Mouse (Mus musculus): ENCODE measurements around the gene Slc8a1. TPM values are rescaled to one million over a fixed set of nuclear protein-coding genes. Genes with fewer than 3 reads are reported as not detected.

Slc8a1 gene
- polyA plus RNA-seq, 1 experiment: 2.1 TPM

GRCm38 (mm10) chr17:81546012-81546411 lies 192.2 kb downstream of the Slc8a1 start:
- TF ChIP-seq CEBPB (IDR thresholded peaks at IDR 0.05; ENCODE audit: low read depth) (no peak), MYOG (IDR thresholded peaks at IDR 0.05; ENCODE audit: control insufficient read depth, extremely low read depth, insufficient read length) (no peak), MAX (IDR thresholded peaks at IDR 0.05) (no peak), FOSL1 (IDR thresholded peaks at IDR 0.05; ENCODE audit: insufficient read depth, low read length, poor library complexity, severe bottlenecking) (no peak), USF1 (IDR thresholded peaks at IDR 0.05; ENCODE audit: low read depth) (no peak)

GRCm38 (mm10) chr17:81544926-81545325 lies 193.3 kb downstream of the Slc8a1 start:
- TF ChIP-seq MYOG (IDR thresholded peaks at IDR 0.05; ENCODE audit: control insufficient read depth, extremely low read depth, insufficient read length): no peak
- no peak for TF ChIP-seq MYOD1 (IDR thresholded peaks at IDR 0.05; ENCODE audit: control insufficient read depth, insufficient read length, low read depth)
- TF ChIP-seq USF1 (IDR thresholded peaks at IDR 0.05; ENCODE audit: low read depth): no peak
- TF ChIP-seq FOSL1 (IDR thresholded peaks at IDR 0.05; ENCODE audit: insufficient read depth, low read length, poor library complexity, severe bottlenecking): no peak
- no peak for TF ChIP-seq CEBPB (IDR thresholded peaks at IDR 0.05; ENCODE audit: low read depth)
- TF ChIP-seq MAX (IDR thresholded peaks at IDR 0.05): no peak
- no peak for TF ChIP-seq CTCF (IDR thresholded peaks at IDR 0.05; ENCODE audit: control insufficient read depth, insufficient read depth, insufficient read length)
- H3K79me3 ChIP-seq (ENCODE audit: low read depth): no peaks in the 10 kb centered on the region
- no peak overlapping the region for H3ac ChIP-seq (ENCODE audit: control insufficient read depth, insufficient read length, low read depth)
- no peaks in the 10 kb centered on the region for H3K36me3 ChIP-seq (ENCODE audit: control insufficient read depth, insufficient read depth)
- no peaks in the 10 kb centered on the region for H3K79me2 ChIP-seq (ENCODE audit: control insufficient read depth, insufficient read depth)
- H3K4me3 ChIP-seq (ENCODE audit: insufficient read depth, poor library complexity, severe bottlenecking): no peak overlapping the region
- no peaks in the 10 kb centered on the region for H3K27me3 ChIP-seq (ENCODE audit: control insufficient read depth, insufficient read depth, insufficient read length)

More at GRCm38 (mm10) chr17:81546012-81546411, 192.2 kb downstream of the Slc8a1 start:
- H3K36me3 ChIP-seq (ENCODE audit: control insufficient read depth, insufficient read depth): no peaks in the 10 kb centered on the region
- no peak overlapping the region for H3K4me3 ChIP-seq (ENCODE audit: insufficient read depth, poor library complexity, severe bottlenecking)
- no peaks in the 10 kb centered on the region for H3K79me2 ChIP-seq (ENCODE audit: control insufficient read depth, insufficient read depth)
- no peaks in the 10 kb centered on the region for H3K79me3 ChIP-seq (ENCODE audit: low read depth)
- no peak overlapping the region for H3ac ChIP-seq (ENCODE audit: control insufficient read depth, insufficient read length, low read depth)
- H3K27me3 ChIP-seq (ENCODE audit: control insufficient read depth, insufficient read depth, insufficient read length): no peaks in the 10 kb centered on the region

GRCm38 (mm10) chr17:81542313-81543185 lies 195.6 kb downstream of the Slc8a1 start:
- Histone ChIP-seq H3K4me3 (ENCODE audit: insufficient read depth, poor library complexity, severe bottlenecking) (no peak overlapping the region), H3K79me2 (ENCODE audit: control insufficient read depth, insufficient read depth) (no peaks in the 10 kb centered on the region), H3K79me3 (ENCODE audit: low read depth) (no peaks in the 10 kb centered on the region), H3K36me3 (ENCODE audit: control insufficient read depth, insufficient read depth) (no peaks in the 10 kb centered on the region), H3ac (ENCODE audit: control insufficient read depth, insufficient read length, low read depth) (no peak overlapping the region), H3K27me3 (ENCODE audit: control insufficient read depth, insufficient read depth, insufficient read length) (no peaks in the 10 kb centered on the region)
- TF ChIP-seq CEBPB (IDR thresholded peaks at IDR 0.05; ENCODE audit: low read depth) (no peak), MAX (IDR thresholded peaks at IDR 0.05) (no peak), MYOG (IDR thresholded peaks at IDR 0.05; ENCODE audit: control insufficient read depth, extremely low read depth, insufficient read length) (no peak), FOSL1 (IDR thresholded peaks at IDR 0.05; ENCODE audit: insufficient read depth, low read length, poor library complexity, severe bottlenecking) (no peak), MYOD1 (IDR thresholded peaks at IDR 0.05; ENCODE audit: control insufficient read depth, insufficient read length, low read depth) (no peak), CTCF (IDR thresholded peaks at IDR 0.05; ENCODE audit: control insufficient read depth, insufficient read depth, insufficient read length) (no peak), USF1 (IDR thresholded peaks at IDR 0.05; ENCODE audit: low read depth) (no peak)

- TF ChIP-seq USF1 (IDR thresholded peaks at IDR 0.05; ENCODE audit: low read depth): no peak
- TF ChIP-seq FOSL1 (IDR thresholded peaks at IDR 0.05; ENCODE audit: insufficient read depth, low read length, poor library complexity, severe bottlenecking): no peak
- TF ChIP-seq MYOG (IDR thresholded peaks at IDR 0.05; ENCODE audit: control insufficient read depth, extremely low read depth, insufficient read length): no peak
- TF ChIP-seq MYOD1 (IDR thresholded peaks at IDR 0.05; ENCODE audit: control insufficient read depth, insufficient read length, low read depth): no peak
- TF ChIP-seq CTCF (IDR thresholded peaks at IDR 0.05; ENCODE audit: control insufficient read depth, insufficient read depth, insufficient read length): no peak
- no peak for TF ChIP-seq CEBPB (IDR thresholded peaks at IDR 0.05; ENCODE audit: low read depth)
- TF ChIP-seq MAX (IDR thresholded peaks at IDR 0.05): no peak
- H3ac ChIP-seq (ENCODE audit: control insufficient read depth, insufficient read length, low read depth): no peak overlapping the region
- H3K79me3 ChIP-seq (ENCODE audit: low read depth): no peaks in the 10 kb centered on the region
- H3K4me3 ChIP-seq (ENCODE audit: insufficient read depth, poor library complexity, severe bottlenecking): no peak overlapping the region
- no peaks in the 10 kb centered on the region for H3K27me3 ChIP-seq (ENCODE audit: control insufficient read depth, insufficient read depth, insufficient read length)
- H3K79me2 ChIP-seq (ENCODE audit: control insufficient read depth, insufficient read depth): no peaks in the 10 kb centered on the region
- no peaks in the 10 kb centered on the region for H3K36me3 ChIP-seq (ENCODE audit: control insufficient read depth, insufficient read depth)
Observed at GRCm38 (mm10) chr17:81538163-81539160, 199.7 kb downstream of the Slc8a1 start.

GRCm38 (mm10) chr17:81536093-81536492 lies 202.1 kb downstream of the Slc8a1 start:
- Histone ChIP-seq H3K36me3 (ENCODE audit: control insufficient read depth, insufficient read depth) (no peaks in the 10 kb centered on the region), H3ac (ENCODE audit: control insufficient read depth, insufficient read length, low read depth) (no peak overlapping the region), H3K79me2 (ENCODE audit: control insufficient read depth, insufficient read depth) (no peaks in the 10 kb centered on the region), H3K27me3 (ENCODE audit: control insufficient read depth, insufficient read depth, insufficient read length) (no peaks in the 10 kb centered on the region), H3K79me3 (ENCODE audit: low read depth) (no peaks in the 10 kb centered on the region), H3K4me3 (ENCODE audit: insufficient read depth, poor library complexity, severe bottlenecking) (no peak overlapping the region)
- no peak for TF ChIP-seq MYOD1 (IDR thresholded peaks at IDR 0.05; ENCODE audit: control insufficient read depth, insufficient read length, low read depth)
- TF ChIP-seq CTCF (IDR thresholded peaks at IDR 0.05; ENCODE audit: control insufficient read depth, insufficient read depth, insufficient read length): no peak
- TF ChIP-seq USF1 (IDR thresholded peaks at IDR 0.05; ENCODE audit: low read depth): no peak
- TF ChIP-seq MAX (IDR thresholded peaks at IDR 0.05): no peak
- no peak for TF ChIP-seq FOSL1 (IDR thresholded peaks at IDR 0.05; ENCODE audit: insufficient read depth, low read length, poor library complexity, severe bottlenecking)
- no peak for TF ChIP-seq MYOG (IDR thresholded peaks at IDR 0.05; ENCODE audit: control insufficient read depth, extremely low read depth, insufficient read length)
- TF ChIP-seq CEBPB (IDR thresholded peaks at IDR 0.05; ENCODE audit: low read depth): no peak

Data from C2C12 (cell line).